Mouse (Mus musculus) hindbrain, embryonic 13.5 days (tissue): ENCODE measurements at regions not wholly inside any gene's neighbourhood (a gene's known extent, or its start where the extent isn't known, plus 50 kb on each side); places are given as distances from the start of the nearest gene placed in this dataset.

Experiments used
- ATAC-seq: fragments of 200-750 bp; cut with Nextera tagmentation; 2 replicates; pipeline ENCODE4 v1.8.0; 2017; ENCODE audit warnings: moderate TSS enrichment; ENCODE audit not compliant: low FRiP score
- H3K27ac ChIP-seq: fragments of 300-500 bp; sonication (generic); 2 replicates; pipeline ENCODE4 v1.5.1; 2015; ENCODE audit warnings: inconsistent platforms, mild to moderate bottlenecking, moderate library complexity
- H3K27me3 ChIP-seq: fragments of 300-500 bp; sonication (generic); 2 replicates; pipeline ENCODE4 v1.6.1; 2015; ENCODE audit warnings: mild to moderate bottlenecking, inconsistent platforms
- H3K36me3 ChIP-seq: fragments of 300-500 bp; sonication (generic); 2 replicates; pipeline ENCODE4 v1.6.1; 2015; ENCODE audit warnings: mild to moderate bottlenecking, inconsistent platforms
- H3K4me1 ChIP-seq: fragments of 300-500 bp; sonication (generic); replicated peaks from 2 replicates; pipeline ENCODE4 v1.6.1; 2015; ENCODE audit warnings: inconsistent platforms
- H3K4me2 ChIP-seq: fragments of 300-500 bp; sonication (generic); 2 replicates; pipeline ENCODE4 v1.6.1; 2015; ENCODE audit warnings: inconsistent platforms, mild to moderate bottlenecking, moderate library complexity
- H3K4me3 ChIP-seq: fragments of 300-500 bp; sonication (generic); 2 replicates; pipeline ENCODE4 v1.5.1; 2015; ENCODE audit warnings: mild to moderate bottlenecking, inconsistent platforms
- H3K9ac ChIP-seq: fragments of 300-500 bp; sonication (generic); 2 replicates; pipeline ENCODE4 v1.6.1; 2015; ENCODE audit warnings: mild to moderate bottlenecking, inconsistent platforms
- H3K9me3 ChIP-seq: fragments of 300-500 bp; sonication (generic); 2 replicates; pipeline ENCODE4 v1.6.1; 2016; ENCODE audit warnings: inconsistent platforms
- WGBS: fragments of 180-500 bp; shearing (Covaris S2); methylation state at CpG from one replicate; pipeline ENCODE4 v1.1.7; 2015; 5-methylcytosine and 5-hydroxymethylcytosine counted together

GRCm38 (mm10) chr16:62325534-62326244 lies 460.9 kb downstream of the Nsun3 start:
- no peaks in the 10 kb centered on the region for H3K4me1 ChIP-seq
- no peak overlapping the region for H3K4me3 ChIP-seq
- WGBS: 39% methylated on average over 3 of the region's 3 CpGs
- H3K9me3 ChIP-seq: no peaks in the 10 kb centered on the region
- H3K4me2 ChIP-seq: no peak overlapping the region
- H3K36me3 ChIP-seq: no peaks in the 10 kb centered on the region
- no peak overlapping the region for H3K27ac ChIP-seq
- H3K9ac ChIP-seq: no peak overlapping the region
- ATAC-seq: no peak
- no peaks in the 10 kb centered on the region for H3K27me3 ChIP-seq

GRCm38 (mm10) chr16:62322809-62323208 lies 463.8 kb downstream of the Nsun3 start:
- Histone ChIP-seq H3K36me3 (no peaks in the 10 kb centered on the region), H3K9me3 (no peaks in the 10 kb centered on the region), H3K27ac (no peak overlapping the region), H3K4me2 (no peak overlapping the region), H3K27me3 (no peaks in the 10 kb centered on the region), H3K4me1 (no peaks in the 10 kb centered on the region), H3K9ac (no peak overlapping the region), H3K4me3 (no peak overlapping the region)
- 0 out of 2 replicates have a peak, but pooled peaks have one; percentile 28 for ATAC-seq
- 76% methylated on average over 1 of the region's 1 CpGs for WGBS

GRCm38 (mm10) chr16:62288948-62289347 lies 497.7 kb downstream of the Nsun3 start:
- 46% methylated on average over 3 of the region's 3 CpGs for WGBS
- Histone ChIP-seq H3K4me3 (no peak overlapping the region), H3K36me3 (no peaks in the 10 kb centered on the region), H3K4me2 (no peak overlapping the region), H3K27ac (no peak overlapping the region), H3K27me3 (no peaks in the 10 kb centered on the region), H3K9ac (no peak overlapping the region), H3K9me3 (no peaks in the 10 kb centered on the region), H3K4me1 (no peaks in the 10 kb centered on the region)
- no peak for ATAC-seq
